Mouse (Mus musculus): ENCODE results near the gene Olfr1441. TPM values are rescaled to one million over a fixed set of nuclear protein-coding genes. Genes with fewer than 3 reads are reported as not detected.

Gene Olfr1441
- not detected in 2 replicates for polyA plus RNA-seq (2012; rRNA removed)

DNA sequence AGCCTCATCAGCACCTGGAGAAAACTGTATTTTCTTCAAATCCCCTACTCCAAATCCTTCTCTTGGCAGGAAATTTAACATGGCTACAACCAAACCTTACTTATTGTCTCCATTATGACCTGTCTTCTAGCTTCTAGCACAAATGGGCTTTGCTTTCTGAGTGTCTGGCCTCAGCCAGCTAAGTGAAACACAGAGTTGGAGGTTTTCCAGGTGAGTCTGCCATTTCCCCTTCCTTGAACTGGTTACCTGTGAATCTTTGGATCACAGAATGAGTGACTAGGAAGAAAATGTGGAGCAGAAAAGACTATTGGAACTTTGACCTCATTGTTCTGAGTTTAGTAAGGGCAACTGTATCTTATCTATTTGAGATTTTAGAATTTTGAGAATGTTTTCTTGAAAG is at the start of gene Olfr1441:
Gene Olfr1441, plus strand, starts transcription at position 73 of the 400 bp plus-strand sequence.
- Histone ChIP-seq H3K4me1 (ENCODE audit: control insufficient read depth, insufficient read depth, low read length) (no peaks in the 10 kb centered on the region; the same call in 1 of the 2 replicates), H3K4me3 (ENCODE audit: insufficient read depth, low read length) (no peak within 1 kb of the TSS), H3K27ac (ENCODE audit: insufficient read depth, low read length) (no peak within 1 kb of the TSS)
- TF ChIP-seq POLR2A (IDR thresholded peaks at IDR 0.05; ENCODE audit: extremely low read depth, insufficient read depth, low read length), result no peak
- TF ChIP-seq CTCF (IDR thresholded peaks at IDR 0.05; ENCODE audit: extremely low read depth, insufficient read depth, low read length), result no peak

DNA sequence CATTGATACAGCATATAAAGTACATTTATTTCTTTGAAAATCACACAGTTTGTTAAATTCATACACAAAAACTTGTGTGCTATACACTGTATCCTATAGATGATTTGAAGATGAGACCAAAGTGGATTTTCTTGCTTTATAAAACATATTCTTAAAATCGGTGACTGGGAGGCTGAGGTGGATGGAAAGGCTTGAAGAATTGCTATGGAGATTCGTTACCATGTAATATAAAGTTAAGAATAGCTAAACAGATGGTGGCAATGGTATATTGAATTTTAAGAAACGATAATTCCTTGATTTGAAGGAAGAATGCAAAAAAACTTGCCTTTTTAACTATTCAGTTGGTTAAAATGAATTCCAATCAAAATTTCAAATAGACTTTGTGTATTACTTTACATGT is 44.2 kb upstream of the Olfr1441 start:
- no peak overlapping the region; the same call in 1 of the 2 replicates for H3K27ac ChIP-seq (ENCODE audit: insufficient read depth, low read length)

DNA sequence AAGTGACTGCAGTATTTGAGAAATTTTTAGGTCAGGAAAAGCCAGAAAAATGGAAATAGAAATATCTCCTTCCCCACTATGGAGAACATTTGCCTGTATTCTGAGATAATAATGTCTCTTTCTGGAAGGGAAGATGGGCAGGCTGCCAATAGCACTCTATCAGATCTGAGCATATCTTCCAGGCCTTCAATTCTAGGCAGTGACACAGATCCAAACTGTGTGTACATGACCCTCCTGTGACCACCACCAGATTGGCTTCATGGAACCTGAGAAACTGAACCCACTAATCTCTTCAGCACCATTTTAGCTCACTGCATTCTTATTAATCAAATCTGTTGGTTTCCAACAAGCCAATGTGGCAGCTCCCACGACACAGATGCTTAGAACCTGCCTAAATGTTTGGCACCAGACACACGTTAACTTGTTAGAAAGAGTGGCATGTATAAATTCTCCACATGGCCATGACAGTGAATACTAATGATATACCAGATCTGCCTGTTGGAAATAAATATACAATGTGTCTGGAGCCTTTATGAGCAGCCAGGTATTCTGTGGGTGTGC is 42.7 kb upstream of the Olfr1441 start:
- Histone ChIP-seq H3K27ac (ENCODE audit: insufficient read depth, low read length) (no peak overlapping the region), H3K4me1 (ENCODE audit: control insufficient read depth, insufficient read depth, low read length) (no peaks in the 10 kb centered on the region), H3K4me3 (ENCODE audit: insufficient read depth, low read length) (no peak overlapping the region)
- no peak for TF ChIP-seq POLR2A (IDR thresholded peaks at IDR 0.05; ENCODE audit: extremely low read depth, insufficient read depth, low read length)
- TF ChIP-seq CTCF (IDR thresholded peaks at IDR 0.05; ENCODE audit: extremely low read depth, insufficient read depth, low read length), result no peak

More for the DNA sequence above, 44.2 kb upstream of the Olfr1441 start:
- no peak overlapping the region for H3K4me3 ChIP-seq (ENCODE audit: insufficient read depth, low read length)
- no peaks in the 10 kb centered on the region for H3K4me1 ChIP-seq (ENCODE audit: control insufficient read depth, insufficient read depth, low read length)
- TF ChIP-seq POLR2A (IDR thresholded peaks at IDR 0.05; ENCODE audit: extremely low read depth, insufficient read depth, low read length) (no peak), CTCF (IDR thresholded peaks at IDR 0.05; ENCODE audit: extremely low read depth, insufficient read depth, low read length) (no peak)

DNA sequence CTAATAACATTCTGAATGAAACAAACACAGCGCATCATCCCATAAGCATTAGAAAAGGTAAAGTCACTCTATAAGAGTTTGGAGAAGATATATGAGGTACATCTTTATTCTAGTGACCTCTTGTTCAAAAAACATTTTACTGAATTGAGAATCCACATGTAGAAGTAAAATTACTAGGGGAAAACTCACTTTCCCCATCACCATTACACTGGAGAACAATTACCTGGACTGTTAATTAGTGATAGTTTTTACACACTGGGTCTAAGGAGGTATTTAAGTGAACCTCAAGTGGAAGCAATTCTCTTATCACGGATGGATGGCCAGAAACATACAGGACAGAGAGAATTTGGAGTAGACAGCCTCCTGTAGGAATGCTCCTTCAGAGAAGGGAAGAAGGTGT is 30.3 kb upstream of the Olfr1441 start, which contains the start of gene Olfr1440:
Gene Olfr1440, plus strand, starts transcription at position 301 of the 400 bp plus-strand sequence.
- Histone ChIP-seq H3K4me3 (ENCODE audit: insufficient read depth, low read length) (no peak within 1 kb of the TSS), H3K4me1 (ENCODE audit: control insufficient read depth, insufficient read depth, low read length) (no peaks in the 10 kb centered on the region), H3K27ac (ENCODE audit: insufficient read depth, low read length) (no peak within 1 kb of the TSS)
- TF ChIP-seq POLR2A (IDR thresholded peaks at IDR 0.05; ENCODE audit: extremely low read depth, insufficient read depth, low read length) (no peak), CTCF (IDR thresholded peaks at IDR 0.05; ENCODE audit: extremely low read depth, insufficient read depth, low read length) (no peak)

DNA sequence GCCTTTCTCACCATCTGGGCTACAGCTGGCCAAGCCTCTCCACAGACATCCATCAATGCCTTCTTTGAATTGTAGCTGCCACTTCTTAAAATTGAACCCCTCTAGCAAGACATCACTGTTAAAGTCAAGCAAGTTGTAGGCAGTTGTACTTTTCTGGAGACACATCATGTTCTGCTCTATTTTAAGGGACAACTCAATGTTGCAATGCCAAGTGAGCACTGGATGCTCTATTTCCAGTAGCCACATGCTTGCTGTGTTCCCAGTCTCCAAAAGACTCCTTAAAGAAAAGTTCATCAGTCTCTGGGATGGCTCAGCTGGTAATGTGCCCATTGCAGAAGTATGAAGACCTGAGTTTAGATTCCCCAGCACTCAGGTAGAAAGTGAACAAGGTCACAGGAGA is 3.5 kb upstream of the Olfr1441 start:
- H3K4me1 ChIP-seq (ENCODE audit: control insufficient read depth, insufficient read depth, low read length), result no peaks in the 10 kb centered on the region; the same call in 1 of the 2 replicates
- TF ChIP-seq CTCF (IDR thresholded peaks at IDR 0.05; ENCODE audit: extremely low read depth, insufficient read depth, low read length), result no peak
- TF ChIP-seq POLR2A (IDR thresholded peaks at IDR 0.05; ENCODE audit: extremely low read depth, insufficient read depth, low read length), result no peak
- H3K4me3 ChIP-seq (ENCODE audit: insufficient read depth, low read length), result no peak overlapping the region

DNA sequence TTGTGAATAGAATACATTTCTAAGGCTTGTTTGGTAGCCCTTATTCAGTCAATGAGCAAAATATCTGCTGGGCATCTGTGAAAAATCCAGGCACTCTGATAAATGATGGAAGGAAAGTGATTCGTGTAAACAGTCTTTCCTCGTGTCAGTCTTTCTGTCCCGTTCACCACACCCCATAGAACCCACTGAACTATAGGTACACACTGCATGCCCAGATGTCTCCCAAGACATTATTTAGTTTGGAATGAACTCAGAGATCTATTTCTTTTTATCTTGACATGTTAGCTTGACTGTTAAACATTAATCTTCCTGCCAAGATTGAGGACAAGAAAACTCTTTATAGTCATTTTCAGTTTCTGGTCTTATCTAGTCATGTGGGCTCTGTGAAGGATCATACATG is 1.1 kb downstream of the Olfr1441 start:
- H3K27ac ChIP-seq (ENCODE audit: insufficient read depth, low read length), result no peak overlapping the region
- H3K4me3 ChIP-seq (ENCODE audit: insufficient read depth, low read length), result no peak overlapping the region
- no peaks in the 10 kb centered on the region; the same call in 1 of the 2 replicates for H3K4me1 ChIP-seq (ENCODE audit: control insufficient read depth, insufficient read depth, low read length)

More for the DNA sequence above, 3.5 kb upstream of the Olfr1441 start:
- H3K27ac ChIP-seq (ENCODE audit: insufficient read depth, low read length), result no peak overlapping the region

DNA sequence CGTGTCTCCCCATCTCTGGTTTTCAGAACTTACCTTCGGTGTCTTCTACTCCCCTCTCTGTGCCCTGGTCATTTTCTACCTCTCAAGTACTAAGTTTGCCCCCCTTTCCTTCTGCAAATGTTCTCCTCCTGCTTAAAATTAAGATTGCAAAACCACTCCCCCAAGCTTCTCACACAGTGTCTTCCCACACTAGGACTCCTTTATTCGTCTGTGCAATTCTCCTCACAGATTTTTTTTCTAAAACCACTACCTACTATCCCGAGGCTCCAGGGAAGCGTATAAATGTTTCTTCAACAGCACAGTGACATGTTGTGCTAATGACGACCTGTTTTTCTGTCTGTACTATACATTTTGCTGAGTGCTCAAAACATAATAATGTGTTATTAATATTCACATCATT is 3.3 kb downstream of the Olfr1441 start:
- Histone ChIP-seq H3K27ac (ENCODE audit: insufficient read depth, low read length) (no peak overlapping the region), H3K4me1 (ENCODE audit: control insufficient read depth, insufficient read depth, low read length) (no peaks in the 10 kb centered on the region; the same call in 1 of the 2 replicates), H3K4me3 (ENCODE audit: insufficient read depth, low read length) (no peak overlapping the region)
- TF ChIP-seq CTCF (IDR thresholded peaks at IDR 0.05; ENCODE audit: extremely low read depth, insufficient read depth, low read length) (no peak), POLR2A (IDR thresholded peaks at IDR 0.05; ENCODE audit: extremely low read depth, insufficient read depth, low read length) (no peak)

More for the DNA sequence above, 1.1 kb downstream of the Olfr1441 start:
- TF ChIP-seq POLR2A (IDR thresholded peaks at IDR 0.05; ENCODE audit: extremely low read depth, insufficient read depth, low read length) (no peak), CTCF (IDR thresholded peaks at IDR 0.05; ENCODE audit: extremely low read depth, insufficient read depth, low read length) (no peak)

DNA sequence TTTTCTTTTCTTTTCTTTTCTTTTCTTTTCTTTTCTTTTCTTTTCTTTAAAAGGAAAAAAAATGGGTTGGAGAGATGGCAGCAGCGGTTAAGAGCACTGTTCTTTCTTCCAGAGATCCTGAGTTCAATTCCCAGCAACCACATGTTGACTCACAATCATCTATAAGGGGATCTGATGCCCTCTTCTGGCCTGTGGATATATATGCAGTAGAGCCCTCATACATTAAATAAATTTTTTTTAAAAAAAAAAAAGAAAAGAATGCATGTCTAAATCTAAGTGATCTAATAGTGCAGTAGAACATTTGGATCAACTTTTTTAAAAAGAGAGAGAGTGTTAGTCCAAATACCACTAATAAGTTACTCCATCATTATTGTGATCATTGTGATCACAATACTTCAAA is 4.4 kb downstream of the Olfr1441 start:
- Histone ChIP-seq H3K27ac (ENCODE audit: insufficient read depth, low read length) (no peak overlapping the region), H3K4me1 (ENCODE audit: control insufficient read depth, insufficient read depth, low read length) (no peaks in the 10 kb centered on the region), H3K4me3 (ENCODE audit: insufficient read depth, low read length) (no peak overlapping the region)
- TF ChIP-seq CTCF (IDR thresholded peaks at IDR 0.05; ENCODE audit: extremely low read depth, insufficient read depth, low read length), result no peak
- TF ChIP-seq POLR2A (IDR thresholded peaks at IDR 0.05; ENCODE audit: extremely low read depth, insufficient read depth, low read length), result no peak

DNA sequence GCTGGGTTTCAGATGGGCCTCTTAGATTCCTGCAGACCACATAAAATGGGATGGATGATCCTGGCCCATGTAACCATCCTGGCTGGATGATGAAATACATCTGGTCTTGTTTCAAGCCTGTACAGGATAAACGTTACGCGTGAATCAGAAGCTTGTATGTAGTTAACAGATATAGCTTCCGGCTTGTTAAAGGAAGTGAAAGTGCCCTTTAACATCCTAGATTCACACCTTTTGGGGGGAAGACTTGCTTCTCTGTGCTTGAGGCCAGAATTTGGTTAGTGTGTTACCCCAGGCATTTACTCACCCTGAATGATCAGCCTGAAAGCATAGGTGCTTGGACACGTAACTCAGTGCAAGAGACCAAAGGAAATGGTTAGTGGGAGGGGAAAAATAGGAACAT is 9.9 kb downstream of the Olfr1441 start:
- H3K4me1 ChIP-seq (ENCODE audit: control insufficient read depth, insufficient read depth, low read length), result no peaks in the 10 kb centered on the region
- no peak overlapping the region for H3K27ac ChIP-seq (ENCODE audit: insufficient read depth, low read length)
- TF ChIP-seq POLR2A (IDR thresholded peaks at IDR 0.05; ENCODE audit: extremely low read depth, insufficient read depth, low read length), result no peak
- TF ChIP-seq CTCF (IDR thresholded peaks at IDR 0.05; ENCODE audit: extremely low read depth, insufficient read depth, low read length), result no peak
- no peak overlapping the region for H3K4me3 ChIP-seq (ENCODE audit: insufficient read depth, low read length)

DNA sequence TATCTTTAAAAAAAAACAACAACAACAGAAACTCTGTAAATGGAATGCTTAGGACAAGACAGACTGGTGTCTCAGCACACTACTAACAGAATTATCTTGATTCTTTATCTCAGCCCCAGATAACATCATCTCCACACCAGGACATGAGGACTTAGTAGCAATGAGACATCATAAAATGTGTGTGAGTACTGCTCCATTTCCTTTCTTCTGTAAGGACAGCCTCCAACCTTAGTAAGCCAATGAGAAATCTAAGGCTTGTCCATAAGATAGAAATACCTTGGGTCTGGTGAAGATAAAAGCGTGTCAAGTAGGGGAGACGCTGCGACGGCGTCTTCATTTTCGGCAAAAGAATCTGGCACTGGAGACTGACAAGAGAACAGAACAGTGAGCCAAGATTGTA is 10.4 kb downstream of the Olfr1441 start, which contains the start of gene Pfpl:
Gene Pfpl, plus strand, starts transcription at position 301 of the 400 bp plus-strand sequence.
- no peak within 1 kb of the TSS for H3K4me3 ChIP-seq (ENCODE audit: insufficient read depth, low read length)
- no peaks in the 10 kb centered on the region for H3K4me1 ChIP-seq (ENCODE audit: control insufficient read depth, insufficient read depth, low read length)
- no peak within 1 kb of the TSS for H3K27ac ChIP-seq (ENCODE audit: insufficient read depth, low read length)
- TF ChIP-seq CTCF (IDR thresholded peaks at IDR 0.05; ENCODE audit: extremely low read depth, insufficient read depth, low read length), result no peak
- TF ChIP-seq POLR2A (IDR thresholded peaks at IDR 0.05; ENCODE audit: extremely low read depth, insufficient read depth, low read length), result no peak
